Comparison of ENCODE assay signal across 8 mouse cellular contexts in the genomic region with DNA sequence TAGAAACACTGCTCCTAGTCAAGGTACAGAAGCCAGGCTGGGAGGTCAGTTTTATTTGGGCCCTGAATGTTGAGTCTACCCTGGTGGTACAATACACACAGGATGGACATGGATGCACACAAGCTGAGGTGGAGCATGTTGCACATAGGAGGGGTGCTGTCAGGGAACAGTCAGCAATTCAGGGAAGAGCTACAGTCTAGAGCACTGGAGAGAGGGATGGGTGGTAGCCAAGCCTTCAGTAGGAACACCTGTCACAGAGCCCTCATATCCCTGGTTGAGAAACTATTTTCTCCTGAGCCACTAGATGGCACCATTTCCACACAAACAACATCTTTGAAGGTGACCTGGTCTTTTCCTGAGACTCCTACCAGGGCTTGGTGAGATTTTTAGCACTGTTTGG. TPM values are rescaled to one million over a fixed set of nuclear protein-coding genes. Genes with fewer than 3 reads are reported as not detected.
DNase-seq lines count a peak whose midpoint lies in the region; ATAC-seq and TF ChIP-seq lines count a peak whose summit lies in the region.
"Had no signal": no experiment of that assay in that cellular context is flagged by ENCODE, and none has a peak within 500 bp of the region (broad histone marks: within the 10 kb centered on the region; RNA-seq: fewer than 3 reads in every experiment).

No protein-coding gene starts in this region.

- peak; percentile 40; the same call in 1 of the 2 replicates for ATAC-seq in midbrain, embryonic 14.5 days (ENCODE audit: low FRiP score, low TSS enrichment)

- no peaks in the 10 kb centered on the region for H3K36me3 ChIP-seq in midbrain, embryonic 14.5 days (ENCODE audit: control insufficient read depth, insufficient read depth, low read length)

- H3K9ac ChIP-seq in midbrain, embryonic 14.5 days (replicated peaks; ENCODE audit: low read length) = no peak overlapping the region

- H3K27ac ChIP-seq in cerebellum, adult 2 months (ENCODE audit: insufficient read depth, low read length) = no peak overlapping the region
- H3K27ac ChIP-seq in midbrain, embryonic 14.5 days (replicated peaks; ENCODE audit: low read depth, low read length) = no peak overlapping the region

- no peaks in the 10 kb centered on the region for H3K9me3 ChIP-seq in midbrain, embryonic 14.5 days (ENCODE audit: control insufficient read depth, low read length)

- H3K4me3 ChIP-seq in cerebellum, adult 2 months (replicated peaks; ENCODE audit: insufficient read depth, low read depth, low read length) = no peak overlapping the region
- no peak overlapping the region for H3K4me3 ChIP-seq in midbrain, embryonic 14.5 days (replicated peaks; ENCODE audit: low read depth, low read length)

- peak; percentile 31 for DNase-seq in thymus, postnatal 0 days (ENCODE audit: low spot score)
- no peak for DNase-seq in thymus, postnatal 14 days
- DNase-seq in cerebellum, adult 2 months = peak; percentile 68 to 85
- DNase-seq in forelimb bud, embryonic 11.5 days (ENCODE audit: low read depth, low spot score) = peak; percentile 73
- DNase-seq in large intestine, adult 2 months (ENCODE audit: low read depth, low spot score) = peak; percentile 29
- DNase-seq in midbrain, embryonic 14.5 days = peak; percentile 91
- DNase-seq in spleen, postnatal 36 days (ENCODE audit: low spot score in 2 of 2) = no peak

- H3K4me1 ChIP-seq in cerebellum, adult 2 months (ENCODE audit: control insufficient read depth, insufficient read depth, low read length) = peaks cover 3% of the 10 kb centered on the region; the same call in 1 of the 2 replicates
- H3K4me1 ChIP-seq in midbrain, embryonic 14.5 days (ENCODE audit: control insufficient read depth, insufficient read depth, low read length) = no peaks in the 10 kb centered on the region; the same call in 1 of the 2 replicates

- TF ChIP-seq CTCF in cerebellum, adult 2 months (IDR thresholded peaks at IDR 0.05; ENCODE audit: borderline replicate concordance, insufficient read depth, low read depth, low read length) = peak; percentile 69

- H3K27me3 ChIP-seq in cerebellum, adult 2 months (ENCODE audit: control insufficient read depth, insufficient read depth, low read length) = no peaks in the 10 kb centered on the region
- H3K27me3 ChIP-seq in midbrain, embryonic 14.5 days (ENCODE audit: control insufficient read depth, insufficient read depth, low read length) = no peaks in the 10 kb centered on the region

- TF ChIP-seq POLR2A in cerebellum, adult 2 months (IDR thresholded peaks at IDR 0.05; ENCODE audit: borderline replicate concordance, insufficient read depth, low read length) = no peak

- H3K4me2 ChIP-seq in midbrain, embryonic 14.5 days (ENCODE audit: low read length) = no peak overlapping the region

RNA-seq across cellular contexts. Expression of a gene that starts 13.1 kb away (rescaled TPM):
- 0.79 and 0.86 TPM in 2 replicates for polyA plus RNA-seq in thymus, postnatal 0 days (2015; fragmentation: Nextera tagmentation; extraction: Ambion mirVana)
- polyA plus RNA-seq in cerebellum, adult 2 months (2012; rRNA removed) = 0.67 and 0.85 TPM in 2 replicates
- 0.15 TPM in 1 of 2 replicates, not detected in the other for polyA plus RNA-seq in large intestine, adult 2 months (2012; rRNA removed)
- polyA plus RNA-seq in midbrain, embryonic 14.5 days (2014; fragmentation: Nextera tagmentation; extraction: Ambion mirVana) = not detected in 2 replicates
- polyA plus RNA-seq: heart, embryonic 14.5 days had no signal

Comparison
In these comparisons a context has a peak if more than half of its experiments do, and no peak if none do; other contexts are left out.
1. DNase-seq: peak in thymus, postnatal 0 days (single experiment), cerebellum, adult 2 months (2 of 2), forelimb bud, embryonic 11.5 days (single experiment), large intestine, adult 2 months (single experiment) and midbrain, embryonic 14.5 days (single experiment); none in thymus, postnatal 14 days (single experiment) and spleen, postnatal 36 days (0 of 2).